Mouse (Mus musculus): ENCODE measurements around the gene Mfsd12.

Gene Mfsd12

DNA sequence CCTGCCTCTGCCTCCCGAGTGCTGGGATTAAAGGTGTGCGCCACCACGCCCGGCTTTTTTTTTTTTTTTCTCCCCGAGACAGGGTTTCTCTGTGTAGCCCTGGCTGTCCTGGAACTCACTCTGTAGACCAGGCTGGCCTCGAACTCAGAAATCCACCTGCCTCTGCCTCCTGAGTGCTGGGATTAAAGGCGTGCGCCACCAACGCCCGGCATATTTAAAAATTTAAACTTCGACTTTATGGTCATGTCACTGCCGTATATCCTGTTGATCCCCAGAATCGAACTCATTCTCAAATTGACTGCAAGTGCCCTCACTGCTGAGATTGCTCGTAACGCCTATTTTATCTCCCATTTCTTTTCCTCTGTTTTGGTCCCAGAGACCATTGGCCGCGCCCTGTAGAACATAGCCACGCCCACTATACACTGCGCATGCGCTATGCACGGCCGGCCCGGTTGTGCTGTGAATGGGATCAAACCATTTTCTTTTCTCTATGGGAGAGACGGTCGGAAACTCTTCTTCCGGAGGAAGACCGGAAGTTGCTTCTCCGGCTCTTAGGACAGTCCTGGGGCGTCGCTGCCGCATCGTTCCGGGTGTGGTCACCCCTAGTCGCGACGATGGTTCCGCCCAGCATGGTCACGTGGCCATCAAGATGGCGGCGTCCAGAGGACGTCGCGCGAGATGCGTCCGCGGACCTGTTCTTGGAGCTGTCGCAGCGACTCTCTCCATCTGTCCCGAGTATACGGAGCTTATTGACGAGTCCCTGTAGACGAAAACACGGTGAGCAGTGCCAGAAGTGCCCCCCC, 26.7 kb downstream of the Mfsd12 start, which contains the start of the genes Dohh and Gm48551:
Gene Dohh (plus strand): TSS at position 627 of the 803 bp plus-strand sequence.
Gene Gm48551 (plus strand): TSS at position 665 of the 803 bp plus-strand sequence.
- DNase-seq (ENCODE audit: low read depth), result peak; percentile 98

DNA sequence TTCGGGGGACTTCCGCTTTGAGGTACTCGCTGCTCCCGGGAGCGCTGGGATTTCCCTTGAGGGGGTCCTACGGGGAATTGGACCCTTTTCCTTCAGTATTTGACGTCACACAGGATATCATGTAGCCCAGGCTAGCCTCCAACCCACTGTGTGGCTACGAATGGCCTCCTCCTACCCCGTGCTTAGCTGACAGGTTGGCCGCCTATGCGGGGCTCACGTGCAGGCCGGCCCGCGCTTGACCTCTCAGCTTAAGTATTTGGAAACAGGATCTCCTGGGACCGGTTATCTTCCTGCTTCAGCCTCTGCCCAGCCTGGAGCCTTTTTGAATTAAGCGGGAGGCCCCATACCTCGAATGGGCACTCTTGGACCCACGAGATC, 27.3 kb downstream of the Mfsd12 start:
- DNase-seq (ENCODE audit: low read depth), result no peak

DNA sequence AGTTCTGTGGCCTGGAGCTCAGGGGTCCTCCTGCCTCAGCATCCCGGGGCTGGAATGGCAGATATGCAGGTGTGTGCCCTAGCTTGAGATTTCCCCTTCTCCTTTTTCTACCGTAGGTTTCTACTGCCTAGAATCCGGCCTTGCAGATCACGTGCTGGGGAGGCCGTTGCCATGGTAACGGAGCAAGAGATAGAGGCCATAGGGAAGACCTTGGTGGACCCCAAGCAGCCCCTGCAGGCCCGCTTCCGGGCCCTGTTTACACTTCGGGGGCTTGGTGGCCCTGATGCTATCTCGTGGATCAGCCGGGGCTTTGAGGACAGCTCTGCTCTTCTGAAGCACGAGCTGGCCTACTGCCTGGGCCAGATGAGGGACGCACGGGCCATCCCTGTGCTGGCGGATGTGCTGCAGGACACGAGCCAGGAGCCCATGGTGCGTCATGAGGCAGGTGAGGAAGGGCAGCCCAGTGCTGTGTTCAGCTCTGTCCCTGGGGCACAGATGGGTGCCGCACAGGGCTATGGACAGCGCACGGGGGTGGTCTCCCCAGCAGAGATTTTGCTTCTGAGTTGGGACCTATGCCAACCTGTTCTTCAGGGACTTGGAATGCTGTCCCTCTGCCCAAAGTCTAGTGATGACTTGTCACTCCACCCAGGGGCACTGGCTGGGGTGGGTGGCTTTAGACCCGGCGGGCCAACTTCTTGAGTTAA, 28.5 kb downstream of the Mfsd12 start:
- no peak for DNase-seq (ENCODE audit: low read depth)

DNA sequence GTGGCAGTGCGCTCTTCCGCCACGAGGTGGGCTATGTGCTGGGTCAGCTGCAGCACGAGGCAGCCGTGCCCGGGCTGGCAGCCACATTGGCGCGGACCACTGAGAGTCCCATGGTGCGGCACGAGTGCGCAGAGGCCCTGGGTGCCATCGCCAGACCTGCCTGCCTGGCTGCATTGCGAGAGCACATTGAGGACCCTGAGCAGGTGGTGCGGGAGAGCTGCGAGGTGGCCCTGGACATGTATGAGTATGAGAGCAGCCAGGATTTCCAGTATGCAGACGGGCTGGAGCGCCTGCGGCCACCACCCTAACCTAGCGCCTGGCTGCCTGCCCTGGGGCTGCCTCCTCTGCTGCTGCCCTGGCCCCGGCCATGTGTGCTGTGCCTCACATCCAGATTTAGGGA, 30.4 kb downstream of the Mfsd12 start:
- DNase-seq (ENCODE audit: low read depth), result no peak

GRCm38 (mm10) chr10:81388505-81389055, 31.3 kb downstream of the Mfsd12 start, which contains the start of gene Gm48552:
TSS of gene Gm48552 (plus strand) at chr10:81389005.
- no peak for DNase-seq (ENCODE audit: low read depth)

DNA sequence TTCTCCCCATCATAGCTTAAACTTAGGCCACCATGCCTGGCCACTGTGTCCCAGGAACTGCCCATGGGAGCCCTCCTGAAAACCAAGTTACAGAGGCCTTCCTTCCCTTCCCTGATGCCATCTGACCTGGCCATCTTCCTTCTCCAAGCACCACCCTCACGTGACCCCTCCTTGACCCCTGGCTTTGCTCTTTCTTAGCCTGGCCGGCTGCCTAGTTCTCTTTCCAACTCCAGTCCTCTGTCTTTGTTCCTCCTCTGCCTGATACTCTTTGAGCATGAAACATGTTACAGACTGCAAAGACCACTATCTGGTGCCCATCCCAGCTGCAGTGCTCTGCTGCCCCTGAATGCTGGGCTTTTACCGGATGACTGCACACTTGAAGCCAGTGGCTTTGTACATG, 32.1 kb downstream of the Mfsd12 start:
- no peak for DNase-seq (ENCODE audit: low read depth)

DNA sequence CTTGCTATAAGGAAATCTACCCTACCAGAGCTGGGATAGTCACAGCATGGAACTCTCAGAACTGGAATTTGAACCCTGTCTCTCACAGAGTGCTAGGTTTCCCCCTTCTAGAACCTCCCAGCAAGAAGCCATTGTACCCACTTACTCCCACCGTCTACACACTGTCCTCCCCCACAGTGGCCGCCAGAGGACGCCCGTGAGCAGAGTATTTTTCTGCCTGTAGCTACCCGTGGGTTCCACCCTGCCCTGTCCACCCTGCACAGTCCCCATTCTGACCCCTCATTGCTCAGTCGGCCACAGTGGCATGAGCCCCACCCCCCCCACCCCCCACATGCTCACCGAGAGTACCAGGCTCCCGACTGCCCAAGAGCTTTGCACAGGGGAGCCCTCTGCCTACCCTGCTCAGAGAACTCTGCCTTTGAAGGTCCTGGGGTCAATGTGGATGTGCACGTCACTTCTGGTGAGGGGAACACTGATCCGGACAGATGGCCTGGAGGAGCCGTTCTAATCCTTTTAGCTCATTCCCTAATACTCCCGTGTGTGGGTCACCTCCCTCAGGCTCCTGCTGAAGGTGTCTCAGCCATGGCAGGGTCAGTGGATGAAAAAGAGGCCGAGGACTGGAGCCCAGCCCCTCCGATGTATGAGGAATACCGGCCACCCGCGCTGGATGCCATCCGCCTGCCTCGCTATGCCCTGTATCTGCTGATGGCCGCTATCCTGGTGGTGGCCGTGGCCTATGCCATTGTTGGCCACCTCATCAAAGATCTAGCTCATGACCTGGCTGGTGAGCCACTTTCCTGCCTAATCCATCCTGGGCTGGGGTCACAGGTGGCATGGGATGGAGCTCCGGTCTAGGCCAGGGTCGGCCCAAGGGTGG, 32.7 kb downstream of the Mfsd12 start:
- no peak for DNase-seq (ENCODE audit: low read depth)

- no peak for DNase-seq (ENCODE audit: low read depth)
Observed at GRCm38 (mm10) chr10:81390678-81390965, 33.3 kb downstream of the Mfsd12 start.

DNA sequence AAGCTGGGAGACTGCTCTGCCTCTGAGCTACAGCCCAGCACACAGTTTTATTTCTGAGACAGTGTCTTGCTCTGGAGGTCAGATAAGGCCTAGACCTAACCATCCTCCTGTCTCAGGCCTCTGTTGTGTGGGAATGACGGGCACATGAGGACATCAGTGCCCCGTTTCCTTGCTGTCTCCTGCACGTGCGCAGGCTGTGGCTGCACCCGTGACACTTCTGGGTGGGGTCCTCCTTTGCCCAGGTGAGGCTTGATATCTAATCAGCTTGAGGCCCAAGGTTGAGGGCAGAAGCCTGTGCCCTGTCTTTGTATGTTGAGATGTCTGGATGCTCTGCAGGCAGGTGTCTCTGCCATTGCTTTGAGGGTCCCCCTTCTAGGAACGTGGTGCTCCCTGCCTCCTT, 35.0 kb downstream of the Mfsd12 start:
- DNase-seq (ENCODE audit: low read depth), result no peak

DNA sequence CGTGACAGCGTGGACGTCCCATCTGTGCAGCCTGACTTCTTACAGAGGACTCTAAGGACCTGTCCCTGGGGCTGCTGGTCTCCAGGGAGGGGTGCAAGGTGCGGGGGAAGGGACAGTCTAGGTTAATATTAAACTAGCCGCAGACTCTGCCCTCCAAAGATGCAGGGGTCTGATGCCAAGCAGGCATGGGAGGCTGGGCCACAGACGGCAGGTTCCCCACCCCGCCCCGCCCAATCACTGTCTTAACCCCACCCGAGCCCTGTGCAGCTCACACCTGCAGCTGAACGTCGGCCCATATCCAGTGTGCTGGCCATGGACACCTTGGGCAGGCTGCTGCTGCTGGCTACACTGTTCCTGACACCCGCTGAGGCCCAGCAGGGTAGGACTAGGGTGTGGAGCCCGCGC, 35.5 kb downstream of the Mfsd12 start, which contains the start of gene Smim24:
Gene Smim24 (plus strand): TSS at position 271 of the 405 bp plus-strand sequence.
- DNase-seq (ENCODE audit: low read depth), result no peak

DNA sequence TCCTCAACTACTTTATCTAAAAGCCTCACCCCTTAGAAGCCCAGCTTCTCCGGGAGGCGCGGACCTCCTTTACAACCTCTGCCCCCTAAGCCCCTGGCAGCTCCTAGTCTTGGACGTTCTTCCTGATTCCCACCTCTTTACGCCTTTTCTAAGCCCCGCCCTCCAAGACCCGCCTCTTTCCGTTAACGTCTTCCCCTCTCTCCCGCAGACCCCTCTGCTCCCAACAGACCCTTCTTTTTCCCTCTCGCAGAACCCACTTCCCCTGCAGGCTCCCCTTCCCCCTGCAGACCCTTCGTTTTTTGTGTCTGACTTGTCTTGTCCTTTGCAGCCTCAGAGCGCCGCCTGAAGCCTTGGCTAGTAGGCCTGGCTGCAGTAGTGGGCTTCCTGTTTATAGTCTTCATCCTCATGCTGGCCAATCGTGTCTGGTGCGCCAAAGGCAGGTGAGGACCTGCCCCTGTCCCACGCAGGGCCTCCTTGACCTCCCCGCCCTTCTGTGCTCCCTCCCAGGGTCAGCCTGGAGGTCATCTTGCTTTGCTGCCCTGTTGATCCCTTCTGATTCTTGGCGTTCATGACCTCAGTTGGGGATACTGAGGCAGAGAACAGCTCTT, 36.3 kb downstream of the Mfsd12 start:
- no peak for DNase-seq (ENCODE audit: low read depth)

GRCm38 (mm10) chr10:81395127-81395526, 37.8 kb downstream of the Mfsd12 start:
- DNase-seq (ENCODE audit: low read depth), result no peak

- DNase-seq (ENCODE audit: low read depth), result no peak
Observed at GRCm38 (mm10) chr10:81395865-81396264, 38.6 kb downstream of the Mfsd12 start.

GRCm38 (mm10) chr10:81396749-81397148, 39.5 kb downstream of the Mfsd12 start:
- DNase-seq (ENCODE audit: low read depth), result no peak

DNA sequence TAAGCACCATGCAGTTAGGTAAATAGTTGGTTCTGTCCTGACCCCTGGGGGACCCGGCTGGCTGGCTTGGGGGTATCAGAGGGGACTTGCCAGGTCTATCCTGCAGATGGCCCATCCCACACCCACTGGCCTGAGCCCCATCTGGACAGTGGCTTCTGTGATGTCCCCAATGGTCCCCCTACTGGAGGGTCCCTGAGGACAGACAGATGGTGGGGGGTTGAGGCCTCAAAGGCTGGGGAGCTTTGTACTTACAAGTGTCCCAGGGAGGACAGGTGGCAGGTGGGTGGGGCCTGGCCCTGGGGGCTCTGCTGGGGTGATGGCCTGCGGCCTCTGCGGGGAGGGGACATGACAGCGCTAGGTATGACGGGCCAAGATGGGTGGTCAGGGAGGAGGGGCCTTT, 42.0 kb downstream of the Mfsd12 start:
- DNase-seq (ENCODE audit: low read depth), result no peak

DNA sequence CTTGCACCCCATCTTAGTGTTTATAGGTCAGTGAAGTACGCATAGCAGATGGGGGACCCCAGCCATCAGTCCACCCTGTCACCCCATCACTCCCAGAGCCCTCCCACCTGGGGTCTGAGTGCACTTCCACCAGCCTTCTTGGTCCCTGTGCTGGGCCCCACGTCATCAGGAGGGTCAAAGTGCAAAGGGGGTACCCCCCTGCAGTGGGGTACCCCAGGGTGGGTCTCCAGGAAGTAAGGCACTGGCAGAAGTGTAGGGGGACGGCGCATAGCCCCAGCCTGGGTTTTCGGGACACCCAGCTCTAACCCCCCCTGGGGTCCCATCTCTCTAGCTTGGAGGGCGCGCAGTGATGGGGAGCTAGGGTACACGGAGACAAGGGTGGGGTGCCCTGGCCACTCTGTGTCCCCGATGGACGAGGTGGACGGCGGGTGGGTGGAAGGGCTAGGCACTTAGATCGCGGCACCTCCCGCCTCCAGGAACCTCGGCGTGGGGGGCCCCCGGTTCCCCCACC, 42.6 kb downstream of the Mfsd12 start:
- no peak for DNase-seq (ENCODE audit: low read depth)

GRCm38 (mm10) chr10:81400371-81401204, 43.3 kb downstream of the Mfsd12 start:
- no peak for DNase-seq (ENCODE audit: low read depth)

GRCm38 (mm10) chr10:81401205-81401520, 43.9 kb downstream of the Mfsd12 start:
- no peak for DNase-seq (ENCODE audit: low read depth)

GRCm38 (mm10) chr10:81401521-81402226, 44.4 kb downstream of the Mfsd12 start:
- peak; percentile 69 for DNase-seq (ENCODE audit: low read depth)

DNA sequence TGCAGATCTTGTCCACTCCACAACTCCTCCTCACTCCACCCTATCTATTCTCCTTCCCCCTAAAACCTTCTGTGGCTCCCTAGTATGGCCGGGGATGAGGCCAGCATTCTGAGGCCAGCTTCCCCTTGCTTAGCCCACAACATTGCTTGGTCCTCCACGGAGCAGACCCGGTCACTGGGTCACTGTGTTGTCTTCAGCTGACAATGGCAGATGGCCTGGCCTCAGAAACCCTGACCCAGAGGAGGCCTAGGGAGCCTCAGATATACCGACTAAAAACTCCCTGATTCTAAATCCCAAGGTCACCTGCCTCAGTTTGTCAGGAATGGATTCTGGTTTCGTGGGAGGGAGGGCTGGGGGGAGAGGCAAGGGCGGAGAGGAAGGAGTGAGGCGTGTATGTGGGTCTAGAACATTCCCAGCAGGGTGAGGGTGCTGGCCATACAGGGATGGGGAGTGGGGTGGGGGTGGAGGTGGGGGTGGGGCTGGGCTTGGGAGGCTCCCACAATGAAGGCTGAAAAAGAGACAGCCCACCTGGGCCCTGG, 45.0 kb downstream of the Mfsd12 start:
- DNase-seq (ENCODE audit: low read depth), result no peak
